Mouse (Mus musculus) liver, adult 2 months (tissue): ENCODE results near the gene Hipk2.

ENCODE experiments used
- CTCF ChIP-seq: fragments of 200-500 bp; IDR thresholded peaks from 2 replicates; pipeline ENCODE4 v1.5.1; 2011; ENCODE audit warnings: low read depth, low read length, control low read depth
- POLR2A ChIP-seq: fragments of 200-500 bp; IDR thresholded peaks from 2 replicates; pipeline ENCODE4 v1.6.1; 2011; ENCODE audit warnings: low read length, control low read depth; ENCODE audit not compliant: insufficient read depth; ENCODE audit errors: extremely low read depth

DNA sequence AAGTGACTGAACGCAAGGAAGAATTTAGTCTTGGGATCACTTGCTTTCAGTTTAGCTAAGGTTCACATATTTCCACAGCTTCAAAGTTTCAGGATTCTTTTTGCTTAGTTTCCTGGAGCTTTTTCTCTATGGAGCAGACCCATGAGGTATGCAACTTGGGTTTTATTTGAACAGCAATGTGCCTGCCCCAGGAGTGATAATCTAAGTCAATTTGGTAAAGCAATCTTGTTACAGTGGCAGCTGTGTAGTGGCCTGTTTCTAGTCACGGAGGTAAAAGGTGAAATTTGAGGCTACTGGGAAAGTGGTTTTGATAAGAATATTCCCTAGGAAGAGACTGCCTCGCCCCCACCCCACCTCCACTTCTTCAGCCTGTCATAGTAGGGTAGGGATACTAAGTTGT, 8.5 kb upstream of the Hipk2 start:
- no peak for TF ChIP-seq CTCF
- TF ChIP-seq POLR2A: no peak
